Mouse (Mus musculus) stomach, postnatal 0 days (tissue): ENCODE measurements around the gene Narfl. TPM values are rescaled to one million over a fixed set of nuclear protein-coding genes. Genes with fewer than 3 reads are reported as not detected.
A peak's percentile ranks its signal among the peaks of the same experiment; 100 is the strongest.

Experiments used
- ATAC-seq: fragments of 200-750 bp; cut with Nextera tagmentation; 2 replicates; pipeline ENCODE4 v1.8.0; 2017; ENCODE audit not compliant: low FRiP score, low TSS enrichment
- DNase-seq: peaks from one replicate; pipeline ENCODE4 v3.0.0-alpha.2; 2016; ENCODE audit warnings: low spot score
- H3K27ac ChIP-seq: fragments of 300-500 bp; sonication (generic); replicated peaks from 2 replicates; pipeline ENCODE4 v1.5.1; 2014; ENCODE audit warnings: mild to moderate bottlenecking, control low read depth
- H3K27me3 ChIP-seq: fragments of 300-500 bp; sonication (generic); 2 replicates; pipeline ENCODE4 v1.6.1; 2014; ENCODE audit warnings: low read length; ENCODE audit not compliant: control insufficient read depth, insufficient read depth
- H3K36me3 ChIP-seq: fragments of 300-500 bp; sonication (generic); 2 replicates; pipeline ENCODE4 v1.6.1; 2014; ENCODE audit warnings: low read length, mixed read lengths; ENCODE audit not compliant: control insufficient read depth, insufficient read depth
- H3K4me1 ChIP-seq: fragments of 300-500 bp; sonication (generic); replicated peaks from 2 replicates; pipeline ENCODE4 v1.6.1; 2014; ENCODE audit warnings: antibody characterized with exemption; ENCODE audit not compliant: control insufficient read depth, insufficient read depth
- H3K4me2 ChIP-seq: fragments of 300-500 bp; sonication (generic); replicated peaks from 2 replicates; pipeline ENCODE4 v1.6.1; 2014; ENCODE audit warnings: low read depth, mild to moderate bottlenecking, control low read depth, moderate library complexity
- H3K4me3 ChIP-seq: fragments of 300-500 bp; sonication (generic); 2 replicates; pipeline ENCODE4 v1.5.1; 2014; ENCODE audit warnings: low read depth, low read length, control low read depth
- H3K9ac ChIP-seq: fragments of 300-500 bp; sonication (generic); 2 replicates; pipeline ENCODE4 v1.6.1; 2014; ENCODE audit warnings: mild to moderate bottlenecking, low read length, control low read depth, mixed read lengths
- H3K9me3 ChIP-seq: fragments of 300-500 bp; sonication (generic); 2 replicates; pipeline ENCODE4 v1.6.1; 2016; ENCODE audit warnings: low read length; ENCODE audit not compliant: control insufficient read depth
- CTCF ChIP-seq: IDR thresholded peaks from 2 replicates; pipeline ENCODE4 v1.5.1; 2016; ENCODE audit warnings: antibody characterized with exemption, low read depth, mild to moderate bottlenecking, moderate library complexity
- EP300 ChIP-seq: optimal IDR thresholded peaks from 2 replicates; pipeline ENCODE3; 2016; ENCODE audit warnings: antibody characterized with exemption
- WGBS: fragments of 180-500 bp; shearing (Covaris S2); extraction: QIAGEN DNeasy Blood & Tissue Kit; methylation state at CpG from one replicate; pipeline ENCODE4 v1.1.7; 2014; 5-methylcytosine and 5-hydroxymethylcytosine counted together
- polyA plus RNA-seq: library from polyadenylated mRNA; unstranded; fragments of >200 nt; fragmentation: Nextera tagmentation; extraction: Ambion mirVana; gene quantifications from 2 replicates; pipeline ENCODE4 v1.2.1, GENCODE M21; 2015

Narfl gene
- polyA plus RNA-seq, 1 experiment from 2014 or later, result 19.1 TPM

- 8% methylated on average over 39 of the region's 46 CpGs for WGBS
- TF ChIP-seq EP300 (no peak), CTCF (no peak)
- H3K27me3 ChIP-seq, result no peaks in the 10 kb centered on the region
These were observed 45.5 kb downstream of the Narfl start for GRCm38 (mm10) chr17:25818851-25819780.

GRCm38 (mm10) chr17:25823452-25823851, 49.9 kb downstream of the Narfl start, which contains the start of gene Wdr24:
Gene Wdr24, plus strand, starts transcription at chr17:25823627.
- TF ChIP-seq CTCF (no peak), EP300 (no peak)
- peak; percentile 70 for DNase-seq
- Histone ChIP-seq H3K27me3 (no peaks in the 10 kb centered on the region), H3K27ac (0 out of 2 replicates have a peak within 1 kb of the TSS, but pooled peaks have one; percentile 5), H3K4me1 (peaks cover 11% of the 10 kb centered on the region), H3K4me2 (peak within 1 kb of the TSS; percentile 68), H3K4me3 (peak within 1 kb of the TSS; percentile 53), H3K9me3 (no peaks in the 10 kb centered on the region), H3K9ac (peak within 1 kb of the TSS; percentile 59), H3K36me3 (peaks cover 7% of the 10 kb centered on the region)
- peak; percentile 47; the same call in 1 of the 2 replicates for ATAC-seq
- under 1% methylated on average over 18 of the region's 18 CpGs for WGBS

More at GRCm38 (mm10) chr17:25818851-25819780, 45.5 kb downstream of the Narfl start:
- no peak overlapping the region for H3K9ac ChIP-seq
- H3K4me1 ChIP-seq, result peaks cover 3% of the 10 kb centered on the region
- peak overlapping the region; percentile 42; the same call in 1 of the 2 replicates for H3K4me2 ChIP-seq
- H3K36me3 ChIP-seq, result no peaks in the 10 kb centered on the region
- DNase-seq (no peak), ATAC-seq (peak; percentile 28)
- no peak overlapping the region for H3K27ac ChIP-seq
- H3K4me3 ChIP-seq, result 0 out of 2 replicates have a peak overlapping the region, but pooled peaks have one; percentile 6
- no peaks in the 10 kb centered on the region for H3K9me3 ChIP-seq

- H3K27me3 ChIP-seq, result no peaks in the 10 kb centered on the region
- H3K4me3 ChIP-seq, result peak overlapping the region; percentile 53
- DNase-seq (peak; percentile 13), ATAC-seq (no peak)
- no peak for TF ChIP-seq CTCF
- no peak for TF ChIP-seq EP300
- H3K27ac ChIP-seq, result no peak overlapping the region
- H3K9me3 ChIP-seq, result no peaks in the 10 kb centered on the region
- WGBS, result 69% methylated on average over 16 of the region's 17 CpGs
- peak overlapping the region; percentile 68 for H3K4me2 ChIP-seq
- peaks cover 7% of the 10 kb centered on the region for H3K36me3 ChIP-seq
- peak overlapping the region; percentile 59 for H3K9ac ChIP-seq
- H3K4me1 ChIP-seq, result peaks cover 13% of the 10 kb centered on the region
These were observed 51.0 kb downstream of the Narfl start for GRCm38 (mm10) chr17:25824362-25825142.

GRCm38 (mm10) chr17:25825311-25825710, 51.7 kb downstream of the Narfl start:
- 83% methylated on average over 6 of the region's 6 CpGs for WGBS
- H3K9me3 ChIP-seq, result no peaks in the 10 kb centered on the region
- peaks cover 7% of the 10 kb centered on the region for H3K36me3 ChIP-seq
- H3K4me3 ChIP-seq, result no peak overlapping the region
- TF ChIP-seq CTCF (no peak), EP300 (no peak)
- DNase-seq (no peak), ATAC-seq (no peak)
- no peak overlapping the region for H3K4me2 ChIP-seq
- no peaks in the 10 kb centered on the region for H3K27me3 ChIP-seq
- H3K4me1 ChIP-seq, result peaks cover 16% of the 10 kb centered on the region
- H3K9ac ChIP-seq, result no peak overlapping the region
- no peak overlapping the region for H3K27ac ChIP-seq

- DNase-seq (no peak), ATAC-seq (no peak)
- Histone ChIP-seq H3K4me2 (no peak overlapping the region), H3K9me3 (no peaks in the 10 kb centered on the region), H3K27ac (no peak overlapping the region), H3K27me3 (no peaks in the 10 kb centered on the region), H3K4me3 (no peak overlapping the region), H3K4me1 (peaks cover 16% of the 10 kb centered on the region), H3K36me3 (peaks cover 14% of the 10 kb centered on the region), H3K9ac (no peak overlapping the region)
- TF ChIP-seq EP300, result no peak
- no peak for TF ChIP-seq CTCF
- WGBS, result 93% methylated on average over 27 of the region's 27 CpGs
These were observed 52.5 kb downstream of the Narfl start for GRCm38 (mm10) chr17:25825984-25826570.
